Mouse (Mus musculus) lung, embryonic 14.5 days (tissue): ENCODE measurements at regions not wholly inside any gene's neighbourhood (a gene's known extent, or its start where the extent isn't known, plus 50 kb on each side); places are given as distances from the start of the nearest gene placed in this dataset.
"Not testable (repeated sequence)": the region's sequence is repeated elsewhere in the genome, so short reads cannot be mapped to it uniquely, and the experiment has no call there.

Experiments used
- ATAC-seq: fragments of 200-750 bp; cut with Nextera tagmentation; 2 replicates; pipeline ENCODE4 v1.8.0; 2017; ENCODE audit warnings: mild to moderate bottlenecking, moderate TSS enrichment, moderate library complexity; ENCODE audit not compliant: insufficient read depth
- DNase-seq: peaks from one replicate; pipeline ENCODE4 v3.0.0-alpha.2; 2015
- H3K27ac ChIP-seq: fragments of 300-500 bp; sonication (generic); 2 replicates; pipeline ENCODE4 v1.5.1; 2014; ENCODE audit warnings: low read depth, mild to moderate bottlenecking, moderate library complexity
- H3K27me3 ChIP-seq: fragments of 300-500 bp; sonication (generic); 2 replicates; pipeline ENCODE4 v1.6.1; 2014; ENCODE audit warnings: low read length, control low read depth; ENCODE audit not compliant: insufficient read depth
- H3K36me3 ChIP-seq: fragments of 300-500 bp; sonication (generic); 2 replicates; pipeline ENCODE4 v1.6.1; 2014; ENCODE audit warnings: control low read depth; ENCODE audit not compliant: insufficient read depth
- H3K4me1 ChIP-seq: fragments of 300-500 bp; sonication (generic); 2 replicates; pipeline ENCODE4 v1.6.1; 2014; ENCODE audit warnings: antibody characterized with exemption, control low read depth; ENCODE audit not compliant: insufficient read depth
- H3K4me2 ChIP-seq: fragments of 300-500 bp; sonication (generic); 2 replicates; pipeline ENCODE4 v1.6.1; 2014; ENCODE audit warnings: mild to moderate bottlenecking
- H3K4me3 ChIP-seq: fragments of 300-500 bp; sonication (generic); 2 replicates; pipeline ENCODE4 v1.5.1; 2014; ENCODE audit warnings: low read depth, low read length
- H3K9ac ChIP-seq: fragments of 300-500 bp; sonication (generic); 2 replicates; pipeline ENCODE4 v1.6.1; 2014
- H3K9me3 ChIP-seq: fragments of 300-500 bp; sonication (generic); 2 replicates; pipeline ENCODE4 v1.6.1; 2016; ENCODE audit warnings: low read depth, low read length, control low read depth
- WGBS: fragments of 180-500 bp; shearing (Covaris S2); extraction: QIAGEN DNeasy Blood & Tissue Kit; methylation state at CpG from one replicate; pipeline ENCODE4 v1.1.7; 2014; 5-methylcytosine and 5-hydroxymethylcytosine counted together

DNA sequence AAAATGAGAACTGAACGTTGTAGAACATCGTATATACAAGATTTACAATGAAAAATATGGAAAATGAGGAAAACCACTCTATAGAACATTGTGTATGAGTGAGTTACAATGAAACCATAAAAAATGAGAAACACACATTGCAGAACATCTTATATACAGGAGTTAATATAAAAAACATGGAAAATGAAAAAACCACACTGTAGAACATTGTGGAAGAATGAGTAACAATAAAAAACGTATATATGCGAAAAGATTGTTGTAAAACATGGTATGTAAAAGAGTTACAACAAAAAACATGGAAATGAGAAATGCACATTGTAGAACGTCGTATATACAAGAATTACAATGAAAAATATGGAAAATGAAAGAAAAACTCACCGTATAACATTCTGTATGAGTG, 301.2 kb downstream of the Gm3376 start:
- not testable (repeated sequence) for DNase-seq, H3K36me3 ChIP-seq, ATAC-seq, H3K9me3 ChIP-seq, H3K9ac ChIP-seq, H3K27me3 ChIP-seq, H3K27ac ChIP-seq, H3K4me1 ChIP-seq, H3K4me3 ChIP-seq, H3K4me2 ChIP-seq
- 75% methylated on average over 7 of the region's 7 CpGs for WGBS

DNA sequence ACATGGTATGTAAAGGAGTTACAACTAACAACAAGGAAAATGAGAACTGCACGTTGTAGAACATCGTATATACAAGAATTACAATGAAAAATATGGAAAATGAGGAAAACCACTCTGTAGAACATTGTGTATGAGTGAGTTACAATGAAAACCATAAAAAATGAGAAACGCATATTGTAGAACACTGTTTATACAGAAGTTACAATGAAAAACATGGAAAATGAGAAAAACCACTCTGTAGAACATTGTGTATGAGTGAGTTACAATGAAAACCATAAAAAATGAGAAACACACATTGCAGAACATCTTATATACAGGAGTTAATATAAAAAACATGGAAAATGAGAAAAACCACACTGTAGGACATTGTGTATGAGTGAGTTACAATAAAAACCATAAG, 302.1 kb downstream of the Gm3376 start:
- H3K9me3 ChIP-seq, H3K36me3 ChIP-seq, H3K9ac ChIP-seq, ATAC-seq, H3K4me3 ChIP-seq, H3K4me2 ChIP-seq, H3K27ac ChIP-seq, H3K4me1 ChIP-seq, H3K27me3 ChIP-seq: not testable (repeated sequence)
- peak; percentile 1 for DNase-seq
- WGBS, result 72% methylated on average over 3 of the region's 3 CpGs
